Comparison of ENCODE assay signal across 35 mouse cellular contexts in the genomic region with DNA sequence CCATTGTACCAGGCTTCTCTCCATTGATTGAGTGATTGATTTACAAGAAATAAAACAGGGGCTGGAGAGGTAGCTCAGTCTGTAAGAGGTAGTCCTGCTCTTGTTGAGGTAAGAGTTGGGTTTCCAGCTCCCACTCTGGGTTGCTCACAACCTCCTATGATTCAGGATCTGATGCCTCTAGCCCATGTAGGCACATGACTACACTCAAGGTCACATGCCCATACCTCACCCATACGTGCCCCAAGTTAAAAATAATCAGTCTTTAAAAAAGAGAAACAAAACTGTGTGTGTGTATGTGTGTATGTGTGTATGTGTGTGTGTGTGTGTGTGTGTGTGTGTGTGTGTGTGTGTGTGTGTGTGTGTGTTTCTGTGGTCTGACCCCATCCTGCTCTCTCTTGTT. TPM values are rescaled to one million over a fixed set of nuclear protein-coding genes. Genes with fewer than 3 reads are reported as not detected.
"Had no signal": no experiment of that assay in that cellular context is flagged by ENCODE, and none has a peak within 500 bp of the region (broad histone marks: within the 10 kb centered on the region; RNA-seq: fewer than 3 reads in every experiment).

No protein-coding gene starts in this region.

- DNase-seq: heart, postnatal 10 days; heart, postnatal 14 days; heart, postnatal 36 days; heart, postnatal 4 days; kidney, adult 11 months; kidney, adult 18-20 months; kidney, adult 2 months; kidney, adult 8-10 months; kidney, adult 9 months; kidney, postnatal 10 days; kidney, postnatal 14 days; kidney, postnatal 25 days; kidney, postnatal 36 days; kidney, postnatal 4 days; layer of hippocampus, adult 9-11 months had no signal

- H3K4me3 ChIP-seq: heart, embryonic 10.5 days; heart, embryonic 12.5 days; heart, embryonic 13.5 days; heart, embryonic 15.5 days; hindbrain, embryonic 10.5 days; hindbrain, embryonic 12.5 days; hindbrain, embryonic 13.5 days; hindbrain, embryonic 15.5 days; intestine, embryonic 15.5 days; kidney, embryonic 15.5 days; layer of hippocampus, adult 2 months; left cerebral cortex, adult 2 months had no signal

- H3K4me1 ChIP-seq: heart, embryonic 12.5 days; heart, embryonic 15.5 days; hindbrain, embryonic 10.5 days; hindbrain, embryonic 12.5 days; hindbrain, embryonic 13.5 days; hindbrain, embryonic 15.5 days; intestine, embryonic 15.5 days; kidney, embryonic 15.5 days had no signal

- H3K27ac ChIP-seq: heart, embryonic 10.5 days; heart, embryonic 13.5 days; heart, embryonic 15.5 days; hindbrain, embryonic 10.5 days; hindbrain, embryonic 12.5 days; hindbrain, embryonic 13.5 days; hindbrain, embryonic 14.5 days; hindbrain, embryonic 15.5 days; hindbrain, postnatal 0 days; intestine, embryonic 15.5 days; kidney, embryonic 15.5 days; kidney, postnatal 0 days; layer of hippocampus, adult 2 months; left cerebral cortex, adult 2 months had no signal

- H3K9ac ChIP-seq: heart, embryonic 12.5 days; heart, embryonic 13.5 days; heart, embryonic 15.5 days; hindbrain, embryonic 12.5 days; hindbrain, embryonic 13.5 days; hindbrain, embryonic 14.5 days; hindbrain, embryonic 15.5 days; intestine, embryonic 15.5 days; kidney, embryonic 15.5 days had no signal

- H3K27me3 ChIP-seq: heart, embryonic 12.5 days; heart, embryonic 13.5 days; heart, embryonic 15.5 days; hindbrain, embryonic 12.5 days; hindbrain, embryonic 13.5 days; hindbrain, embryonic 15.5 days; intestine, embryonic 15.5 days; kidney, embryonic 15.5 days had no signal

- ATAC-seq: hindbrain, embryonic 16.5 days; hindbrain, postnatal 0 days; inflammation-experienced regulatory T-cells, adult 6 months; intestine, embryonic 15.5 days; intestine, embryonic 16.5 days; intestine, postnatal 0 days had no signal

- H3K36me3 ChIP-seq: heart, embryonic 10.5 days; heart, embryonic 12.5 days; heart, embryonic 13.5 days; heart, embryonic 15.5 days; hindbrain, embryonic 12.5 days; hindbrain, embryonic 13.5 days; hindbrain, embryonic 15.5 days; intestine, embryonic 15.5 days; kidney, embryonic 15.5 days had no signal

- H3K9me3 ChIP-seq: heart, embryonic 10.5 days; heart, embryonic 12.5 days; heart, embryonic 13.5 days; heart, embryonic 15.5 days; hindbrain, embryonic 10.5 days; hindbrain, embryonic 12.5 days; hindbrain, embryonic 13.5 days; hindbrain, embryonic 15.5 days; intestine, embryonic 15.5 days; kidney, embryonic 15.5 days had no signal

- H3K4me2 ChIP-seq: heart, embryonic 11.5 days; heart, embryonic 12.5 days; heart, embryonic 13.5 days; heart, embryonic 15.5 days; hindbrain, embryonic 12.5 days; hindbrain, embryonic 13.5 days; hindbrain, embryonic 14.5 days; hindbrain, embryonic 15.5 days; intestine, embryonic 15.5 days; kidney, embryonic 15.5 days had no signal

RNA-seq across cellular contexts. Expression of a gene that starts 18.0 kb away (rescaled TPM):
- total RNA-seq: hindbrain, postnatal 0 days had no signal
